Comparison of ENCODE assay signal across 20 mouse cellular contexts in the genomic region with DNA sequence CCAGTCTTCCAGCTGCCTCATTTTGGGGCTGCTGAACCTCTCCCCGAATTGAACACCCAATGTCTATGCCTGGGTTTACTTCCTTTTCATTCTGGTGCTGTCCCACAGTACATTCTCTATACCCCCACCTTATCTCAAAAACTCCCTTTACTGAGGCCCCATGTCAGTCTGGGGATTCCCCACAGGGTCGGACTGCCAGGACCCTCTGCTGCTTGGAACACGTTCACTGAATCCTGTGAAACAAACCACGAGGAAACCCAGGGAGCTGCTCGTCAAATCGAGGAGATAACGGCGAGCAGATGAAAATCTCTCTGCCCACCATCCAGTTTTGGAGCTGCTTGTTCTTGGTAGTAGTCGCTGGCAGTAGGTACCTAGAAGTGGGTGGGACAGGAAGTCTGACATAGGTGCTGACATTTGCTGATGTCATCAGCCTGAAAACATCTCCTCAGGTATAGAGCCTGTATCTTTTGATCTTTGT. TPM values are rescaled to one million over a fixed set of nuclear protein-coding genes. Genes with fewer than 3 reads are reported as not detected.
A peak's percentile ranks its signal among the peaks of the same experiment; 100 is the strongest.
DNase-seq lines count a peak whose midpoint lies in the region; ATAC-seq and TF ChIP-seq lines count a peak whose summit lies in the region.
"Had no signal": no experiment of that assay in that cellular context is flagged by ENCODE, and none has a peak within 500 bp of the region (broad histone marks: within the 10 kb centered on the region; RNA-seq: fewer than 3 reads in every experiment).

No protein-coding gene starts in this region.

- no peak for TF ChIP-seq POLR2A in thymus, adult 2 months (IDR thresholded peaks at IDR 0.05; ENCODE audit: control insufficient read depth, extremely low read depth, insufficient read depth, low read length, poor library complexity)

- WGBS in heart, embryonic 13.5 days: 36% methylated on average over 9 of the region's 9 CpGs
- WGBS in heart, embryonic 11.5 days (ENCODE audit: insufficient replicate concordance): 39% methylated on average over 9 of the region's 9 CpGs
- 34% methylated on average over 9 of the region's 9 CpGs for WGBS in thymus, adult 2 months
- WGBS in limb, embryonic 10.5 days: 67% methylated on average over 9 of the region's 9 CpGs

- H3K4me3 ChIP-seq in heart, embryonic 13.5 days: no peak overlapping the region
- H3K4me3 ChIP-seq in heart, embryonic 11.5 days (ENCODE audit: low read depth, low read length): no peak overlapping the region
- H3K4me3 ChIP-seq in thymus, adult 2 months (ENCODE audit: control insufficient read depth, insufficient read depth, low read length): peak overlapping the region; percentile 15
- no peak overlapping the region for H3K4me3 ChIP-seq in limb, embryonic 10.5 days
- H3K4me3 ChIP-seq: heart, embryonic 15.5 days; hindbrain, embryonic 12.5 days; kidney, embryonic 15.5 days; midbrain, embryonic 13.5 days had no signal

- H3K4me1 ChIP-seq in heart, embryonic 13.5 days: peaks cover 22% of the 10 kb centered on the region
- H3K4me1 ChIP-seq in heart, embryonic 11.5 days (ENCODE audit: control insufficient read depth, insufficient read depth, low read length): peaks cover 13% of the 10 kb centered on the region
- H3K4me1 ChIP-seq in thymus, adult 2 months (replicated peaks; ENCODE audit: control insufficient read depth, insufficient read depth, low read length): peaks cover 30% of the 10 kb centered on the region
- H3K4me1 ChIP-seq in limb, embryonic 10.5 days: no peaks in the 10 kb centered on the region
- H3K4me1 ChIP-seq: hindbrain, embryonic 12.5 days; midbrain, embryonic 13.5 days had no signal

- peaks cover 25% of the 10 kb centered on the region; the same call in 1 of the 2 replicates for H3K36me3 ChIP-seq in heart, embryonic 13.5 days
- H3K36me3 ChIP-seq in heart, embryonic 11.5 days (ENCODE audit: control insufficient read depth, insufficient read depth, low read length): no peaks in the 10 kb centered on the region
- no peaks in the 10 kb centered on the region for H3K36me3 ChIP-seq in thymus, adult 2 months (ENCODE audit: control insufficient read depth, insufficient read depth, low read length)
- peaks cover 30% of the 10 kb centered on the region for H3K36me3 ChIP-seq in limb, embryonic 10.5 days
- H3K36me3 ChIP-seq: heart, embryonic 15.5 days had no signal

- DNase-seq in induced T-regulatory cell, adult 2 months (ENCODE audit: low read depth): peak; percentile 97
- DNase-seq in thymus, adult 2 months: no peak
- no peak for DNase-seq in ovary, postnatal 10 days (ENCODE audit: low spot score)
- no peak for DNase-seq in cerebellum, adult 9-10 months
- DNase-seq in limb, embryonic 10.5 days (ENCODE audit: low spot score): no peak
- DNase-seq: adrenal gland, postnatal 10 days; cerebellum, postnatal 10 days; gastrocnemius, postnatal 25 days; liver; liver, postnatal 0 days had no signal

- no peaks in the 10 kb centered on the region for H3K27me3 ChIP-seq in heart, embryonic 13.5 days (replicated peaks)
- no peaks in the 10 kb centered on the region for H3K27me3 ChIP-seq in heart, embryonic 11.5 days (ENCODE audit: control insufficient read depth, insufficient read depth, low read length)
- no peaks in the 10 kb centered on the region for H3K27me3 ChIP-seq in thymus, adult 2 months (ENCODE audit: control insufficient read depth, insufficient read depth, low read length)
- no peaks in the 10 kb centered on the region for H3K27me3 ChIP-seq in limb, embryonic 10.5 days (ENCODE audit: low read depth, poor library complexity, severe bottlenecking)
- H3K27me3 ChIP-seq: heart, embryonic 15.5 days; hindbrain, embryonic 12.5 days; kidney, embryonic 15.5 days; midbrain, embryonic 13.5 days had no signal

- H3K27ac ChIP-seq in heart, embryonic 13.5 days (replicated peaks): no peak overlapping the region
- no peak overlapping the region for H3K27ac ChIP-seq in heart, embryonic 11.5 days (ENCODE audit: low read depth, low read length)
- peak overlapping the region; percentile 97 for H3K27ac ChIP-seq in thymus, adult 2 months (ENCODE audit: control insufficient read depth, insufficient read depth, low read length)
- H3K27ac ChIP-seq in limb, embryonic 10.5 days: no peak overlapping the region
- H3K27ac ChIP-seq: heart, embryonic 15.5 days; hindbrain, embryonic 12.5 days; kidney, embryonic 15.5 days; macrophage; midbrain, embryonic 13.5 days had no signal

- 0 out of 2 replicates have a peak overlapping the region, but pooled peaks have one; percentile 7 for H3K9ac ChIP-seq in heart, embryonic 13.5 days
- no peak overlapping the region for H3K9ac ChIP-seq in heart, embryonic 11.5 days (ENCODE audit: low read depth, low read length)
- H3K9ac ChIP-seq: heart, embryonic 15.5 days; hindbrain, embryonic 12.5 days; kidney, embryonic 15.5 days; liver, postnatal 0 days; midbrain, embryonic 13.5 days had no signal

- H3K4me2 ChIP-seq in heart, embryonic 13.5 days: no peak overlapping the region
- no peak overlapping the region for H3K4me2 ChIP-seq in heart, embryonic 11.5 days
- H3K4me2 ChIP-seq: heart, embryonic 15.5 days; hindbrain, embryonic 12.5 days; kidney, embryonic 15.5 days; midbrain, embryonic 13.5 days had no signal

- no peak for TF ChIP-seq CTCF in thymus, adult 2 months (IDR thresholded peaks at IDR 0.05; ENCODE audit: borderline replicate concordance, control insufficient read depth, extremely low read depth, insufficient read depth, low read length, poor library complexity)

- ATAC-seq in heart, embryonic 13.5 days (ENCODE audit: extremely low read depth, insufficient number of reproducible peaks, low FRiP score, low TSS enrichment): no peak
- ATAC-seq in heart, embryonic 11.5 days (replicated peaks; ENCODE audit: insufficient number of reproducible peaks, low FRiP score, low TSS enrichment): no peak
- peak; percentile 81 for ATAC-seq in CD4-positive, CD25-positive, alpha-beta regulatory T cell, adult 4 months
- ATAC-seq: intestine, embryonic 16.5 days; liver, postnatal 0 days; midbrain, embryonic 13.5 days had no signal

- H3K9me3 ChIP-seq in heart, embryonic 13.5 days: no peaks in the 10 kb centered on the region
- no peaks in the 10 kb centered on the region for H3K9me3 ChIP-seq in heart, embryonic 11.5 days (replicated peaks; ENCODE audit: control insufficient read depth, low read length)
- no peaks in the 10 kb centered on the region for H3K9me3 ChIP-seq in limb, embryonic 10.5 days (replicated peaks)
- H3K9me3 ChIP-seq: heart, embryonic 15.5 days; hindbrain, embryonic 12.5 days; kidney, embryonic 15.5 days; midbrain, embryonic 13.5 days had no signal

RNA-seq across cellular contexts. Expression of gene Tnfrsf18, which starts 4.0 kb away (rescaled TPM):
- polyA plus RNA-seq in heart, embryonic 13.5 days (2015; fragmentation: Nextera tagmentation; extraction: Ambion mirVana): 1.9 and 2.0 TPM in 2 replicates
- 1.3 and 1.7 TPM in 2 replicates for polyA plus RNA-seq in heart, embryonic 11.5 days (2014; fragmentation: Nextera tagmentation; extraction: Ambion mirVana)
- polyA plus RNA-seq in CD4-positive, CD25-positive, alpha-beta regulatory T cell, adult 4 months (2017; shearing (Covaris generic)): 100 to 1,000 TPM; 745 to 823 TPM
- 82.1 and 85.2 TPM in 2 replicates for polyA plus RNA-seq in thymus, adult 2 months (2012; rRNA removed)
- polyA plus RNA-seq in limb, embryonic 10.5 days (2016; fragmentation: Nextera tagmentation; extraction: Ambion mirVana): 1.2 and 1.5 TPM in 2 replicates

RNA-seq across cellular contexts. Expression of gene Tnfrsf4, which starts 8.3 kb away (rescaled TPM):
- 0.42 and 0.47 TPM in 2 replicates for polyA plus RNA-seq in heart, embryonic 13.5 days (2015; fragmentation: Nextera tagmentation; extraction: Ambion mirVana)
- polyA plus RNA-seq in heart, embryonic 11.5 days (2014; fragmentation: Nextera tagmentation; extraction: Ambion mirVana): 0.21 and 0.37 TPM in 2 replicates
- polyA plus RNA-seq in CD4-positive, CD25-positive, alpha-beta regulatory T cell, adult 4 months (2017; shearing (Covaris generic)): 1,000 to 10,000 TPM; 1,065 to 1,393 TPM
- 68.9 and 81.3 TPM in 2 replicates for polyA plus RNA-seq in thymus, adult 2 months (2012; rRNA removed)
- 0.60 and 0.61 TPM in 2 replicates for polyA plus RNA-seq in limb, embryonic 10.5 days (2016; fragmentation: Nextera tagmentation; extraction: Ambion mirVana)

RNA-seq across cellular contexts. Expression of gene Sdf4, which starts 29.3 kb away (rescaled TPM):
- polyA plus RNA-seq in heart, embryonic 13.5 days (2015; fragmentation: Nextera tagmentation; extraction: Ambion mirVana): 127 and 136 TPM in 2 replicates
- polyA plus RNA-seq in heart, embryonic 11.5 days (2014; fragmentation: Nextera tagmentation; extraction: Ambion mirVana): 138 and 147 TPM in 2 replicates
- polyA plus RNA-seq in CD4-positive, CD25-positive, alpha-beta regulatory T cell, adult 4 months (2017; shearing (Covaris generic)): 100 to 1,000 TPM; 528 to 589 TPM
- 65.6 and 68.4 TPM in 2 replicates for polyA plus RNA-seq in thymus, adult 2 months (2012; rRNA removed)
- 143 and 149 TPM in 2 replicates for polyA plus RNA-seq in limb, embryonic 10.5 days (2016; fragmentation: Nextera tagmentation; extraction: Ambion mirVana)

RNA-seq across cellular contexts. Expression of gene B3galt6, which starts 29.5 kb away (rescaled TPM):
- polyA plus RNA-seq in heart, embryonic 13.5 days (2015; fragmentation: Nextera tagmentation; extraction: Ambion mirVana): 8.8 and 10.7 TPM in 2 replicates
- polyA plus RNA-seq in heart, embryonic 11.5 days (2014; fragmentation: Nextera tagmentation; extraction: Ambion mirVana): 10.1 and 11.6 TPM in 2 replicates
- polyA plus RNA-seq in CD4-positive, CD25-positive, alpha-beta regulatory T cell, adult 4 months (2017; shearing (Covaris generic)): 1 to 10 TPM in 1 of 2 experiments, under 1 TPM in 1; 0.92 to 1.3 TPM
- polyA plus RNA-seq in thymus, adult 2 months (2012; rRNA removed): 9.5 and 10.8 TPM in 2 replicates
- polyA plus RNA-seq in limb, embryonic 10.5 days (2016; fragmentation: Nextera tagmentation; extraction: Ambion mirVana): 13.3 and 14.8 TPM in 2 replicates

RNA-seq across cellular contexts. Expression of gene Ttll10, which starts 37.2 kb away (rescaled TPM):
- polyA plus RNA-seq in heart, embryonic 13.5 days (2015; fragmentation: Nextera tagmentation; extraction: Ambion mirVana): 0.60 and 0.66 TPM in 2 replicates
- polyA plus RNA-seq in heart, embryonic 11.5 days (2014; fragmentation: Nextera tagmentation; extraction: Ambion mirVana): 0.36 TPM in 1 of 2 replicates, not detected in the other
- under 1 TPM; 0.35 to 0.81 TPM for polyA plus RNA-seq in CD4-positive, CD25-positive, alpha-beta regulatory T cell, adult 4 months (2017; shearing (Covaris generic))
- 2.4 and 3.5 TPM in 2 replicates for polyA plus RNA-seq in thymus, adult 2 months (2012; rRNA removed)
- 0.54 and 0.67 TPM in 2 replicates for polyA plus RNA-seq in limb, embryonic 10.5 days (2016; fragmentation: Nextera tagmentation; extraction: Ambion mirVana)
- polyA plus RNA-seq: macrophage; midbrain, embryonic 13.5 days; neural tube, embryonic 11.5 days had no signal

Comparison
In these comparisons a context has a peak if more than half of its experiments do, and no peak if none do; other contexts are left out.
1. RNA of gene Tnfrsf18, which starts 4.0 kb away (polyA plus RNA-seq): 745 to 823 TPM in CD4-positive, CD25-positive, alpha-beta regulatory T cell, adult 4 months and 82.1 to 85.2 TPM in thymus, adult 2 months; 1.9 to 2.0 TPM in heart, embryonic 13.5 days, 1.3 to 1.7 TPM in heart, embryonic 11.5 days and 1.2 to 1.5 TPM in limb, embryonic 10.5 days; every median in the first group is over 10 times any median in the second.
2. RNA of gene Tnfrsf4, which starts 8.3 kb away (polyA plus RNA-seq): 1,065 to 1,393 TPM in CD4-positive, CD25-positive, alpha-beta regulatory T cell, adult 4 months and 68.9 to 81.3 TPM in thymus, adult 2 months; 0.60 to 0.61 TPM in limb, embryonic 10.5 days, 0.42 to 0.47 TPM in heart, embryonic 13.5 days and 0.21 to 0.37 TPM in heart, embryonic 11.5 days; every median in the first group is over 10 times any median in the second.